Mouse (Mus musculus): ENCODE data around the gene Neu3.

GRCm38 (mm10) chr7:99795192-99795981 lies 32.8 kb downstream of the Neu3 start:
- TF ChIP-seq CTCF (IDR thresholded peaks at IDR 0.05; ENCODE audit: extremely low read depth, insufficient read length, insufficient replicate concordance, low read depth, low read length) (no peak), POLR2A (IDR thresholded peaks at IDR 0.05; ENCODE audit: low read depth, low read length) (no peak)
